8 mouse cellular contexts compared by ENCODE assay signal in the genomic region with DNA sequence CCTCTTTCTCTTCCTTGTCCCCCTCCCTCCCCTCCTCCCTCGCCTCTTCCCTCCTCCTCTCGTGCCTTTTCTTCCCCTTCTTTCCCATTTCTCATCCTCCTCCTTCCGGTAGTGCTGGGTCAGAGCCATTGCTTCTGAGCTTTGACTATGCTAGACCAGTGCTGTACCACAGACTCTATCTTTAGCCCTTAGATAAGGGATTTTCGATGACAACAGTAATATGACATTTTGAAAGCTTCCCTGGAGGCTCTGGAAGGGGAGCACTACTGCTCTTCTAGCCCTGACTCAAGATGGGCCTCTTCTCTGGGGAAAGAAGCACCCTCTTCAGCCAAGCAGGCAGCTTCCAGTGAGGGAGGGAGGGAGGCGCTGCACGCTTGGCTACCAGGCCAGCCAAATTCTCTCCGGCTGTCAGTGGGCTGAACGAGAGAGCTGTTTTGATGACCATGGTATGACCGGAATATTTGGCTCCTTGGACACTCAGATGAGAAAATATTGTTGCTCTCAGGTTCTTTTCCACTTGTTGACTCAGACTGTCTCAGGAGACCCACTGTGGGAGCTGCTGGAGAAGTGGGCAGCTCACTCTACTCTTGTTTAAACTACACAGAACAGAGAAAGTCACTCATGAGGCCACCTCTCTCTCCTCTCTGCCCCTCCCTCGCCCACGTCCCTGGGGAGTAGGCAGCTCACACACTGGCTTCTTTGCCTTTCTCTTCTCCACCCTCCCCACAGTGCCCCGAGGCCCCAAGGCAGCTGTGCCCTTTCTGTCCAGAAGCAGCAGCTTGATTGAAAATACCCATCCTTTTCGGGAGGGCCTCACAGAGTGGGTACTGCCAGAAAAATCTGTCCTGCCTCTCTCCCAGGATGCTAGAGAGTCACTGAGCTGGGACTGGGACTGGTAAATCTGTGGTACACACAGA. TPM values are rescaled to one million over a fixed set of nuclear protein-coding genes. Genes with fewer than 3 reads are reported as not detected.
DNase-seq lines count a peak whose midpoint lies in the region; ATAC-seq lines count a peak whose summit lies in the region.

No protein-coding gene starts in this region.

- no peaks in the 10 kb centered on the region for H3K9me3 ChIP-seq in midbrain, embryonic 13.5 days
- no peaks in the 10 kb centered on the region for H3K9me3 ChIP-seq in midbrain, embryonic 16.5 days (replicated peaks; ENCODE audit: control insufficient read depth, low read length, poor library complexity, severe bottlenecking)
- H3K9me3 ChIP-seq in heart, embryonic 16.5 days (replicated peaks; ENCODE audit: control insufficient read depth, low read length): no peaks in the 10 kb centered on the region
- H3K9me3 ChIP-seq in neural tube, embryonic 15.5 days (replicated peaks): no peaks in the 10 kb centered on the region

- WGBS in midbrain, embryonic 13.5 days: 53% methylated on average over 13 of the region's 13 CpGs
- WGBS in midbrain, embryonic 16.5 days: 57% methylated on average over 13 of the region's 13 CpGs
- WGBS in heart, embryonic 16.5 days: 31% methylated on average over 13 of the region's 13 CpGs
- 53% methylated on average over 13 of the region's 13 CpGs for WGBS in neural tube, embryonic 15.5 days

- peak; percentile 49 to 56 for DNase-seq in cerebellum, postnatal 10 days
- DNase-seq in cerebellum, adult 9-10 months: no peak
- DNase-seq in cerebellum, postnatal 36 days: no peak
- no peak for DNase-seq in right cerebral cortex, postnatal 10 days (ENCODE audit: low spot score in 2 of 2)

- peak overlapping the region; percentile 5; the same call in 1 of the 2 replicates for H3K27ac ChIP-seq in midbrain, embryonic 13.5 days
- H3K27ac ChIP-seq in midbrain, embryonic 16.5 days (ENCODE audit: low read length): no peak overlapping the region
- H3K27ac ChIP-seq in heart, embryonic 16.5 days (ENCODE audit: low read length): peak overlapping the region; percentile 25
- H3K27ac ChIP-seq in neural tube, embryonic 15.5 days (replicated peaks): 0 out of 2 replicates have a peak overlapping the region, but pooled peaks have one; percentile 18

- no peak overlapping the region for H3K4me3 ChIP-seq in midbrain, embryonic 13.5 days (replicated peaks)
- H3K4me3 ChIP-seq in midbrain, embryonic 16.5 days (ENCODE audit: low read depth, low read length): no peak overlapping the region
- H3K4me3 ChIP-seq in heart, embryonic 16.5 days (ENCODE audit: low read length): no peak overlapping the region
- H3K4me3 ChIP-seq in neural tube, embryonic 15.5 days (replicated peaks): no peak overlapping the region

- peaks cover 25% of the 10 kb centered on the region for H3K4me1 ChIP-seq in midbrain, embryonic 13.5 days (replicated peaks)
- no peaks in the 10 kb centered on the region for H3K4me1 ChIP-seq in midbrain, embryonic 16.5 days (ENCODE audit: control insufficient read depth, insufficient read depth, low read length)
- peaks cover 25% of the 10 kb centered on the region for H3K4me1 ChIP-seq in heart, embryonic 16.5 days (ENCODE audit: control insufficient read depth, insufficient read depth, low read length)
- H3K4me1 ChIP-seq in neural tube, embryonic 15.5 days: peaks cover 22% of the 10 kb centered on the region

- 0 out of 2 replicates have a peak, but pooled peaks have one; percentile 9 for ATAC-seq in midbrain, embryonic 13.5 days
- no peak for ATAC-seq in midbrain, embryonic 16.5 days
- ATAC-seq in heart, embryonic 16.5 days (replicated peaks; ENCODE audit: extremely low read depth, insufficient read depth, low FRiP score): peak; percentile 58; the same call in 1 of the 2 replicates
- ATAC-seq in neural tube, embryonic 15.5 days (ENCODE audit: low FRiP score): no peak

- no peak overlapping the region for H3K9ac ChIP-seq in midbrain, embryonic 13.5 days (replicated peaks)
- H3K9ac ChIP-seq in midbrain, embryonic 16.5 days (ENCODE audit: low read depth, low read length): no peak overlapping the region
- H3K9ac ChIP-seq in heart, embryonic 16.5 days (ENCODE audit: low read length): peak overlapping the region; percentile 1; the same call in 1 of the 2 replicates
- H3K9ac ChIP-seq in neural tube, embryonic 15.5 days (replicated peaks): 0 out of 2 replicates have a peak overlapping the region, but pooled peaks have one; percentile 10

- no peaks in the 10 kb centered on the region for H3K27me3 ChIP-seq in midbrain, embryonic 13.5 days
- H3K27me3 ChIP-seq in midbrain, embryonic 16.5 days (ENCODE audit: control insufficient read depth, insufficient read depth, low read depth, low read length): no peaks in the 10 kb centered on the region
- no peaks in the 10 kb centered on the region for H3K27me3 ChIP-seq in heart, embryonic 16.5 days (ENCODE audit: control insufficient read depth, insufficient read depth, low read length)
- no peaks in the 10 kb centered on the region for H3K27me3 ChIP-seq in neural tube, embryonic 15.5 days (replicated peaks)

- no peak overlapping the region for H3K4me2 ChIP-seq in midbrain, embryonic 13.5 days (replicated peaks)
- H3K4me2 ChIP-seq in midbrain, embryonic 16.5 days (ENCODE audit: low read length): no peak overlapping the region
- H3K4me2 ChIP-seq in heart, embryonic 16.5 days (ENCODE audit: low read depth, low read length): peak overlapping the region; percentile 19; the same call in 1 of the 2 replicates
- no peak overlapping the region for H3K4me2 ChIP-seq in neural tube, embryonic 15.5 days

- H3K36me3 ChIP-seq in midbrain, embryonic 13.5 days: no peaks in the 10 kb centered on the region
- H3K36me3 ChIP-seq in midbrain, embryonic 16.5 days (ENCODE audit: control insufficient read depth, insufficient read depth, low read length): no peaks in the 10 kb centered on the region
- H3K36me3 ChIP-seq in heart, embryonic 16.5 days (ENCODE audit: control insufficient read depth, insufficient read depth): no peaks in the 10 kb centered on the region
- H3K36me3 ChIP-seq in neural tube, embryonic 15.5 days: no peaks in the 10 kb centered on the region

RNA-seq across cellular contexts. Expression of a gene that starts 28.4 kb away (rescaled TPM):
- polyA plus RNA-seq in midbrain, embryonic 13.5 days (2015; fragmentation: Nextera tagmentation; extraction: Ambion mirVana): 47.1 and 47.4 TPM in 2 replicates
- polyA plus RNA-seq in midbrain, embryonic 16.5 days (2015; fragmentation: Nextera tagmentation; extraction: Ambion mirVana): 115 and 148 TPM in 2 replicates
- 70.1 and 70.7 TPM in 2 replicates for polyA plus RNA-seq in heart, embryonic 16.5 days (2015; fragmentation: Nextera tagmentation; extraction: Ambion mirVana)
- 99.0 and 99.7 TPM in 2 replicates for polyA plus RNA-seq in neural tube, embryonic 15.5 days (2015; fragmentation: Nextera tagmentation; extraction: Ambion mirVana)

RNA-seq across cellular contexts. Expression of a gene that starts 29.9 kb away (rescaled TPM):
- 590 and 618 TPM in 2 replicates for polyA plus RNA-seq in midbrain, embryonic 13.5 days (2015; fragmentation: Nextera tagmentation; extraction: Ambion mirVana)
- 425 and 475 TPM in 2 replicates for polyA plus RNA-seq in midbrain, embryonic 16.5 days (2015; fragmentation: Nextera tagmentation; extraction: Ambion mirVana)
- polyA plus RNA-seq in heart, embryonic 16.5 days (2015; fragmentation: Nextera tagmentation; extraction: Ambion mirVana): 323 and 367 TPM in 2 replicates
- 403 and 429 TPM in 2 replicates for polyA plus RNA-seq in neural tube, embryonic 15.5 days (2015; fragmentation: Nextera tagmentation; extraction: Ambion mirVana)

RNA-seq across cellular contexts. Expression of a gene that starts 51.6 kb away (rescaled TPM):
- not detected in 2 replicates for polyA plus RNA-seq in midbrain, embryonic 13.5 days (2015; fragmentation: Nextera tagmentation; extraction: Ambion mirVana)
- 0.08 and 0.17 TPM in 2 replicates for polyA plus RNA-seq in midbrain, embryonic 16.5 days (2015; fragmentation: Nextera tagmentation; extraction: Ambion mirVana)
- 2.2 and 4.4 TPM in 2 replicates for polyA plus RNA-seq in heart, embryonic 16.5 days (2015; fragmentation: Nextera tagmentation; extraction: Ambion mirVana)
- 0.15 and 3.7 TPM in 2 replicates for polyA plus RNA-seq in neural tube, embryonic 15.5 days (2015; fragmentation: Nextera tagmentation; extraction: Ambion mirVana)

RNA-seq across cellular contexts. Expression of a gene that starts 54.6 kb away (rescaled TPM):
- polyA plus RNA-seq in midbrain, embryonic 13.5 days (2015; fragmentation: Nextera tagmentation; extraction: Ambion mirVana): 126 and 134 TPM in 2 replicates
- 83.1 and 90.9 TPM in 2 replicates for polyA plus RNA-seq in midbrain, embryonic 16.5 days (2015; fragmentation: Nextera tagmentation; extraction: Ambion mirVana)
- 84.6 and 90.4 TPM in 2 replicates for polyA plus RNA-seq in heart, embryonic 16.5 days (2015; fragmentation: Nextera tagmentation; extraction: Ambion mirVana)
- polyA plus RNA-seq in neural tube, embryonic 15.5 days (2015; fragmentation: Nextera tagmentation; extraction: Ambion mirVana): 81.2 and 82.1 TPM in 2 replicates

Comparison
In these comparisons a context has a peak if more than half of its experiments do, and no peak if none do; other contexts are left out.
1. DNase-seq: peak in cerebellum, postnatal 10 days (2 of 2); none in cerebellum, adult 9-10 months (single experiment), cerebellum, postnatal 36 days (0 of 2) and right cerebral cortex, postnatal 10 days (0 of 2).
2. ATAC-seq: peak in midbrain, embryonic 13.5 days (single experiment) and heart, embryonic 16.5 days (single experiment); none in midbrain, embryonic 16.5 days (single experiment) and neural tube, embryonic 15.5 days (single experiment).
3. H3K9ac ChIP-seq: peak in heart, embryonic 16.5 days (single experiment) and neural tube, embryonic 15.5 days (single experiment); none in midbrain, embryonic 13.5 days (single experiment) and midbrain, embryonic 16.5 days (single experiment).